Mouse (Mus musculus): ENCODE results near the gene Sema5a. TPM values are rescaled to one million over a fixed set of nuclear protein-coding genes. Genes with fewer than 3 reads are reported as not detected.

Sema5a gene
- polyA plus RNA-seq, 1 experiment: not detected

DNA sequence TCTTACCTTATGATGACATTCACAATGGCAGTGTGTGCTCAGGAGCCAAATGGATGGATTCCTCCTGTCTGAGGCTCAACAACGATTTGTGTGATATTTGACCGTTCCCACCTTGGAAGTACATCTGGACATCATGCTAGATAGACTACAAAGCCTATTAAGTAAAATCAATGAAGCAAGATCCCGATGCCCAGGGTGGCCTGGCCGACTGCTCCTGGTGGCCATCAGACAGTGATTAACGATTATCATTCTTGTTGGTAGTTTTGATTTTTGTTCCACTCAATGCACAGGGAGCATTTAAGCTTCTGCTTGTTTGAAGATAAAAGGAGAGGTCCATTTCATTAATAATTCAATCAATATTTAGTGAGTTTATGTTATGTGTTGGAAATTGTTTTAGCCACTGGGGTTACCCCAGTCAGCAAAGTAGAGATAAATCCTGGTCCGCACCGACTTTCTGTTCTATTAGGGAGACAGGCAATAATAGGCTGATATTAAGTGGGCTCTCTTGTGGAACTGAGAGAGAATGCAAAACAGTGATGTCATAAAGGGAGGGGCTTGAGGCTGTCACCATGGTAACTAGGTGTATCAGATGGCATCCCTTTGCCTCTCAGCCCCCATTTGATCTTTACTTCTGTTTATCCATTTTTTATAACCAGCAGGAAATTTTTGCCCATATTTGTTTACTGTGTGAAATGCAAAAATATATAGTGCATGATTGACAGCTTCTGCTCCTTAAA, 182.7 kb downstream of the Sema5a start:
- no peak for TF ChIP-seq GATA1 (IDR thresholded peaks at IDR 0.05; ENCODE audit: low read length)

DNA sequence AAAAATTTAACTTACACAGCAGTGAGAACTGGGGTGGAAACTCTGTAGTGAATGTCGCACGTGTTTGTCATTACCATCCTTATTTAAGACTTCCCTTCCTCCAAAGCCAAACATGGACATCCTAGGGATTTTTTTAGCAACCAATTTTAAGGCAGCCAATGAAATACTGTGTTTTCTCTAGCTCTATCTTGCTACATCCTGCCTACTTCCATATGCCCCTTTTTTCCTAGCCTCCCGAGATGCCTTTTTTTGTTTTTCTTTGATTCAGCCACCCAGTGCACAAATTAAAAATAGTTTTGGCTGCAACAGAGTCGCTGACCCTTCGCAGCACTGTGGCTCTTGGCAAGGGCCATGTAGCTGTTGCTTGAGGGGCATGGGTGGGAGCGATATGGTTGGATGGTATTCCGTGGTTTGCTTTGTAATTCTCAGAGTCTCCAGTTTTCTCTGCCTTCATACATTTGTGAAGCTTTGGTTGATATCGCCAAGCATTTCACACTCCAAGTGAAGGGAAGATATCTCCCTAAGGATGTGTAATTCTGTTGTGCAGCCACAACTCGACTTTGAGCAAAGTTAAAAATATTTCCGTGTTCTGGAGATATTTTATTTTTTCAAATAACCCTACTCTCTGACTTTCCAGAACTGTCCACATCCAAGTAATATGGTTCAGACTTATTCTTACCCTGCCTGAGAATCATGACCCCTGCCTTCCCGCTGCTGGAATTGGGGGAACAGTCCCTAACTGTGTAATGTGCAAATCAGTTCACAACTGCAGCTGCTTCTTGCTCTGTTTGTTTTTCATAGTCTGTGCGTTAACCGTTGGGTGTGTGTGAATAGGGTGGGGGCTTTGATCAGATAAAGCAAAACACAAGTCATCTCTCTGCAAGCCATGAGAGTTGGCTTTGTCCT, 188.6 kb downstream of the Sema5a start:
- TF ChIP-seq GATA1 (IDR thresholded peaks at IDR 0.05; ENCODE audit: low read length): no peak

DNA sequence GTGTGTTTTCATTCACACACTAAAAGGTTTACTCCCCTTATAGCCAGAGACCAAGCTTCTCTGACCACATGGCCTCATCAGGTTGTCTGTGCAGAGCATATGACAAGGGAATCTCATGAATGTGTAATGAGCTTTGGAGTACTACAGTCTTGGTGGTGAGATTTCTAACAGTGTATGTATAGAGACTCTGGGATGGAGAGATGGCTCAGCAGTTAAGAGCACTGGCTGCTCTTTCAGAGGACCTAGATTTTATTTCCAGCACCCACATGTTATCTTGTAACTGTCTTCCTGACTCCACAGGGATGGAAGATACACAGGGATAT, 189.2 kb downstream of the Sema5a start:
- TF ChIP-seq GATA1 (IDR thresholded peaks at IDR 0.05; ENCODE audit: low read length): no peak

DNA sequence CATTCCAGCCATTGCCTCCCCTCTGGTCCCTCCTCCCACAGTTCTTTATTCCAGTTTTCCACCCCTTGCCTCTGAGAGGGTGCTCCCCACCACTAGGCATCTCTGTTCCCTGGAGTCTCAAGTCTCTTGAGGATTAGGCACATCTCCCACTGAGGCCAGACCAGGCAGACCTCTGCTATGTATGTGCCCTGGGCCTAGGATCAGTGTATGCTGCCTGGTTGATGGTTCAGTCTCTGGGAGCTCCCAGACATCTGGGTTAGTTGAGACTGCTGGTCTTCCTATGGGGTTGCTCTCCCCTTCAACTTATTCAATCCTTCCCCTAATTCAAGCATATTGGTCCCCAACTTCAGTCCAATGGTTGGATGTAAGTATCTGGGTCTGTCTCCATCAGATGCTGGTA, 189.7 kb downstream of the Sema5a start:
- no peak for TF ChIP-seq GATA1 (IDR thresholded peaks at IDR 0.05; ENCODE audit: low read length)

DNA sequence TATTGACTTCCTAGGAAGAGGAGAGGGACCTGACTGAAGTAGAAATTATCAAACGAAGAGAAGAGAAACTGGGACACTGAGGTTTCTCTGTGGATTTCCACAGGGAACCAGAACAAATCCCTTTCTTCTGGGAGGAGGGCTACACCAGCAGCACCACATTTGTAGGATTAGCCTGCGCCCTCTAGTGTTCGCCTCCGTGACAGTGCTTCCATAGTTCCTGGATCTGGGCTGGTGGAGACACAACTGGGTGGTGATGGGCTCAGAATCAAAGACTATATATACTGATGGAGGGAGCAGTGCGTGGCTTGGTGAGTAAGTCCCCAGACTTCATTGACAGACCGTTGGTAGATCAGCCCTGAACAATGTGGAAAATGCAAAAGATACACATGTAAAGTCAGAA, 193.0 kb downstream of the Sema5a start:
- TF ChIP-seq GATA1 (IDR thresholded peaks at IDR 0.05; ENCODE audit: low read length): no peak

DNA sequence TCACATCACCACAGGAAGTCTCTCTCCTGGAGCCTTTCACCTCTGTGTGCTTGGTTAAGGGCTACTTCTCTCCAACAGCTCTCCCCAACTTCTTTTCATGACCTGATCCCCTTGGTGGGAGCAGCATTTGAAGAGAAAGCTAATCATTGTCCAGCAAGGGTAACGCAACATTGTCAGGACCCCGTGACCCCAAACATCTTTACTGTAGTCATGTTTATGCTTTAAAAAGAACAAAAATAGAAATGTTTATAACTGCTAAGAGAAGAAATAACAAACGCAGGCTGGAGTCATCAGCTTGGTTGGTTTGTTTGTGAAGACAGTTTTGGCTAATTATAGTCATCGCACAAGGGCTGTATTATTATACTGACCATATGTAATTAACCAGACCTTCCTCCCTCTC, 198.1 kb downstream of the Sema5a start:
- no peak for TF ChIP-seq GATA1 (IDR thresholded peaks at IDR 0.05; ENCODE audit: low read length)

DNA sequence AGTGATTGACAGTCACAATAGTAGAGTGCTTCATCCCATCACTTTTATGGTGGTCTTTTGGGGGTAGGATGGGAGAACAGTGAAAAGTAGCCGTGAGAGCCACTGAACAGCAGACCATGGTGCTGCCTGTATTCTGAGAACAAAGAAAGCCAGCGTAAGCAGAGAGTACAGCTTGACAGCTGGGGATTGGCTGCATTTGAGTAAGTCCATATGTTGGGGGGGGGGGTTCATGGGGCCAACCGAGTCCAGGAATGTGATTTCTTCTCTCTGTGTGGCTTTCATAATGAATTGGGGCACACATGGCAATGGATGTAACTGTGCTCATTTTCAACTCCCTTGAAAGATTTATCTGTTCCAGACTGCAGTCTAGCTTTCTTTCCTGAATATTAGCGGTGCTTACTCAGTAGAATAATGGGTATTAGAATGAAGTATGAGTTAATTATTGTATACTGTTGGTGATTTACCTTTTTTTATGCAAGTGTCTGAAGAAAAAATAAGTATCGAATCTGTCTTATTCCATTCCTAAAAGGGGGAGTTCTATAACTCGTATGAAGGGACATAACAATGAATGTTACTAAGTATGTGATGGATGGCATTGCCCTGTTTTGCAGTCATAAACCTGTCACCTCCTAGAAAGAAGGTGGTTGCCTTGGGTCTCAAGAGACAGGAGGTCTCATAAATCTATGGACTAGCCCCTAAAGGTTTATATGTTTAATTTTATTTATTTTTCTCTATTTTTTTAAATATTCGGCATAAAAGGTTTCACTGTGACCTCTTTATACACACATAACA, 203.1 kb downstream of the Sema5a start:
- no peak for TF ChIP-seq GATA1 (IDR thresholded peaks at IDR 0.05; ENCODE audit: low read length)

DNA sequence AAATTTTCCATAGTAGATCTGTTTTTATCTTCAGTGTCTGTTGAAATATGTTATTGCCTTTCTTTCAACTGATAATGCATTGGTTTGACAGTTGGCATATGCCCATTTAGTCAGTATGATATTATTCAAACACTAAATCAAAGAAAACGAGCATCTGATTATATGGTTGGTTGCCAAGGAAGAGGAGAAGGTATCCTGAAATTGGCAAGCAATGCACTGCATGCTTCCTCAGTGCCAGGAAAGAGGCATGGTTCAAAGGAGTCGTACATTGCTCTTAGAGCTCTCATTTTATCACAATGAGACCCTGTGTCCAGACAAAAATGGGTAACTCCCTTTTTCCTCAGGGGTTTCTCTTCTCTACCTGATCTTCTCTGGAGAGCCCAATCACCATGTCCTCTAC, 214.4 kb downstream of the Sema5a start:
- no peak for TF ChIP-seq GATA1 (IDR thresholded peaks at IDR 0.05; ENCODE audit: low read length)

DNA sequence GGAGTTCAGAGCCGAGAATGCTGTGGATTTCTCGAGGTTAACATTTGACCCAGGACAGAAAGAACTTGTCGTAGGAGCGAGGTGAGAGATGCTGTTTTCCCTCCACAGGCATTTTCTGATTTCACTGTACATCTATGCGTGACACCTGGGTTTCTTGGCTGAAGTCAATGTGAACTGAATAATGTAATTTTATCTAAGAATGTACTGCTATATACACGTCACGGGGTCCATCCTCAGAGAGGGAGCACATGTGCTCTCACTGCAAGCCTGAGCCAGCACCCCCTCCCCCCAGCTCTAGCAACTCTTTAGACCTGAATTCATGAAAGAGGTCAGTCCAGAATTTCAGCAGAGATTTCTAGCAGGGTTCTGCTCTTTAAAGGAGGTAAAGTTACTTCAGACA, 215.6 kb downstream of the Sema5a start:
- no peak for TF ChIP-seq GATA1 (IDR thresholded peaks at IDR 0.05; ENCODE audit: low read length)

DNA sequence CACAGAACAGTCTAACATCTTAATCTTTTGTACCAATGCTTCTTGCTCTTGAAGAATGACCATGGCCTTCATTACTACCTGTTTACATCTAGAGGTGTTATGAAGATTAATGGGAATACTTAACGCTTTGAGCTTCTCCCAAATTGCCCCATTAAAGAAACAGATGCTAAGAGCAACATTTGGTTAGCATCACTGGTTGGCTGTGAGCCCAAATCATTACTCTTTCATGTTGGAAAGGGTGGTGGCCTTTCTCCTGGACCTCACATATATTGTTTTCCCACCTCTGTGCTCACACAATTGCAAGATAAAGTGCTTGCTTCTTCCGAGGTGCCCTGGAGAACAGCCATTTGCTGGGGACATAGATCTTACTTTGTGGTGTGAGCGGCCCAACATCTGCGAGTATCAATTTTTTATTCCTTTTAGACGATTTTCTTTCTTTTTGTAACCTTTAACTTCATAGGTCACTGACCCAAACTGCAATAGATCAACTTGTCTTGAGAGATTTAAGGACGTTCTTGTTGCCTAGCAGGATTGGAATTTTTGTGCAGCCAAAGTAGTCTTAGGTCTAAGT, 227.0 kb downstream of the Sema5a start:
- TF ChIP-seq GATA1 (IDR thresholded peaks at IDR 0.05; ENCODE audit: low read length): no peak

DNA sequence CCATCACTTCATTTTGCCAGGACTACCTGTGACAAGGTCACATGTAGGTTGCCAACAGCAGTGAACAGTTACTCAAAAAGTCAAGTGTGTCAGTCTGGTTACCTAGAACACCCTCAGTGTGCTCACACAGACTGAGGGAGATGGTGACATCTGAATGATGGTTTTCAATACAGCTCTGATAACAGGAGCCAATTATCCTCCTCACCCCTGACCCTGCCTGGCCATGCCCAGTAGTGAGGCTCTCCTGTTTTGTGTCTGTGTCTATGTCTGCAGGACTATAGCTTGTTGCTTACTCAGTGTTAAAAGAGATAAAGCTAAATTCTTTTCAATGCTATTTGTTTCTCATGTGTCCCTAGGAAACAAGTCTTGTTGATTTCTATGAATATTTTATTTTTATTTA, 236.1 kb downstream of the Sema5a start:
- TF ChIP-seq GATA1 (IDR thresholded peaks at IDR 0.05; ENCODE audit: low read length): no peak

DNA sequence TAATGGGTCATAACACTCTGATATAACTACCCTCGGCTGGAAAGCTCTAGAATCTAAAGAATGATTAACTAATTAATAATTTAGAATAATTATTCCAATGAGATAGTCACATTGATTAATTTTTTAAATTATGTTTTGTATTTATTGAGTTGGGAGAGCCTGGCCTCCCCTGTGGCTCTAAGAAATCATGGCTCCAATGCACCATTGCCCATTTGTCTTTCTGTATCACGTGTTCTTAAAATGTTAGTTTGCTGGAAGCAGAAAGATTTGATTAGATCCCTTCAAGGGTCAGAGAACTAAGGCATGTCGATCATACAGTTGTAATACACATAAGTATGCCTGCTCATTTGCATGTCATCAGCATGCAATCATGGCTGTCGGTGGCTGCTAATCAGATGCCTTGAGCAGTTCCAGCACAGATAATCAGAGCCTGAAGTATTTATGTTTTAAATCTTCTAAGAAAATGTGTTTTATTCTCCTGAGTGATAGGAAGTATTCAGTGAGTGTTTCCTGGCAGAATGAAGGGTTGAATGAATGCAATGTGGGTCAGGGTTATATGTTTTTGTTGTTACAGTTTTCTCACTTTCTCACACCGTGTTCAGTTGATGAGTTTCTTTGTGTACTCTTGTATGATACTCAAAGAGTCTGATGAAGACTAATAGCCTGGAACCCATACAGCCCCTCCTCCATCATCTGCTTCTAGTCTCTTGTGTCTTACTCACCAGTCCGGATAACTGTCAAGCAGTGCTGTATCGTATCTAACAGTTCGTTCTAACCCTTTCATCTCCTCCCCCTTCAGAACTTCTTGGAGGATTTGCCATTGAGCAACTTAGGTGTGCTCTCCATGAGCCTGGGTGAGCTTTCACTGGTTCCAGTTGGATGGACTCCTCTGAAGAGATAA, 240.7 kb downstream of the Sema5a start:
- no peak for TF ChIP-seq GATA1 (IDR thresholded peaks at IDR 0.05; ENCODE audit: low read length)

DNA sequence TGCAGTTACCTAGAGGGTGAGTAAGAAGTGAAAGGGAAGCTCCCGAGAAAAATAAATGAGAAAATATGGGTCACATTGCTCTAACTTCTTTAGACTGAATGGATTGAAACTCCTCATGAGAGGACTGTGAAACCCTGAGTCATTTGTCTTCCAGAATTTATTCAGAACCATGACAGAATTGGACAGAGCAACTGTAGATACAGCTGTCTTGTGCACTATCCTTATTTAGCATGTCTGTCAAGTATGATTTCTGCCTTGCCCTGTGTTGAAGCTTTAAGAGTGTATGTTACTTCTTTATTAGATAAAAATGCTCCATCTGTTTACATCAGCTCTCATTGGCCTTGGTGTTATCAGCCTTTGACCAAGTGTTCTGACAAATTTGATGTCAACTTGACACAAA, 243.4 kb downstream of the Sema5a start:
- no peak for TF ChIP-seq GATA1 (IDR thresholded peaks at IDR 0.05; ENCODE audit: low read length)

DNA sequence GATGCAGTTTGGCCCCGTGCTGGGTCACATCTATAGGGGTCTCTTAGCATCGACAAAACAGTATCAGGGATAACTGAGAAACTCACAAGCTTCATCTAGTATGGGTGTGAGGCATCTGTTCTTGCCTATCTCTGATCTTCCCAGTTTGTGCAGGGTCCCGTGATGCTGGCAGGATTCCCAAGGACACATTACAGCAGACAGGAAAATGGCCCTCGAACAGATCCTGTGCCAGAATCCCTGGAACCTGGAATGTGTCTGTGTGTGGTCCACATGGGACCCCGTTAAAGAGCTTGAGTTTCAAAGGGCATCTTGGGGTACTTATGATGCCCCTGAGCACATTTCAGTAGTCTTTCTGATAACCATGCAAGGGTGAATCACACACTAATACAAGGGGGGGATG, 249.6 kb downstream of the Sema5a start:
- no peak for TF ChIP-seq GATA1 (IDR thresholded peaks at IDR 0.05; ENCODE audit: low read length)

DNA sequence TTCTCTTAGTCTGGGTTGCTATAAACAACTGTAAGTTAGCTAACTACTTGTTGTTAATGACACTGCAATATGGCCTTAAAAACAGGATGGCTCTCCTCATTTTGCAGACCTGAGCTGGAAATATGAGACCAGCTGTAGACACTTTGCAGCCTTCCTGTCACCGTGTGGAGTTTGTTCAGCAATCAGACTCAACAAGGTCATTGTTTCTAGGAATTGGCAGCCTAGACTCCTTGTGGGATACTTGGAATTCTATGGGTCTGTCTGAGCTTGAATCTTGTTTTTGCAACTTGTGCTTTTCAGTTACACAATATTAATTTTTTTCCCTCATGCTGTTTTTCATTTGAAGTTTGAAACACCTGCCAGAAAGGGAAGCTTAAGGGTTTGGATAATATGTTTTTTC, 250.3 kb downstream of the Sema5a start:
- no peak for TF ChIP-seq GATA1 (IDR thresholded peaks at IDR 0.05; ENCODE audit: low read length)
